ENCODE assay signal across 8 mouse cellular contexts in genomic region chr1:75559212-75559925, GRCm38 (mm10). TPM values are rescaled to one million over a fixed set of nuclear protein-coding genes. Genes with fewer than 3 reads are reported as not detected.
DNase-seq lines count a peak whose midpoint lies in the region; ATAC-seq lines count a peak whose summit lies in the region.

No protein-coding gene starts in this region.

- 0 out of 2 replicates have a peak overlapping the region, but pooled peaks have one; percentile 58 for H3K9ac ChIP-seq in hindbrain, embryonic 13.5 days

- peak overlapping the region; percentile 68 for H3K27ac ChIP-seq in hindbrain, embryonic 13.5 days

- DNase-seq in NIH3T3 (ENCODE audit: low read depth), result peak; percentile 99
- DNase-seq in cerebellum, postnatal 14 days, result peak; percentile 98
- peak; percentile 95 to 97 for DNase-seq in frontal cortex, postnatal 25 days (ENCODE audit: low spot score in 2 of 2)
- peak; percentile 96 for DNase-seq in layer of hippocampus, postnatal 14 days (ENCODE audit: low spot score in 2 of 2)
- DNase-seq in lung, postnatal 10 days, result peak; percentile 95
- DNase-seq in ovary, postnatal 36 days (ENCODE audit: low spot score), result peak; percentile 93
- DNase-seq in thymus, postnatal 14 days, result peak; percentile 83

- 9% methylated on average over 17 of the region's 17 CpGs for WGBS in hindbrain, embryonic 13.5 days

- H3K36me3 ChIP-seq in hindbrain, embryonic 13.5 days, result peaks cover 40% of the 10 kb centered on the region

- no peak overlapping the region for H3K4me3 ChIP-seq in hindbrain, embryonic 13.5 days

- ATAC-seq in hindbrain, embryonic 13.5 days (ENCODE audit: low FRiP score), result peak; percentile 90

- peaks cover 7% of the 10 kb centered on the region; the same call in 1 of the 2 replicates for H3K9me3 ChIP-seq in hindbrain, embryonic 13.5 days

- H3K27me3 ChIP-seq in hindbrain, embryonic 13.5 days, result no peaks in the 10 kb centered on the region

- peak overlapping the region; percentile 32; the same call in 1 of the 2 replicates for H3K4me2 ChIP-seq in hindbrain, embryonic 13.5 days

- H3K4me1 ChIP-seq in hindbrain, embryonic 13.5 days (replicated peaks), result peaks cover 27% of the 10 kb centered on the region

RNA-seq across cellular contexts. Expression of gene Slc4a3, which starts 13.3 kb away (rescaled TPM):
- 50.4 and 50.9 TPM in 2 replicates for polyA plus RNA-seq in hindbrain, embryonic 13.5 days (2015; fragmentation: Nextera tagmentation; extraction: Ambion mirVana)
- 100 to 1,000 TPM; 120 to 141 TPM for total RNA-seq in layer of hippocampus, postnatal 14 days (2021)

RNA-seq across cellular contexts. Expression of gene Stk11ip, which starts 38.0 kb away (rescaled TPM):
- polyA plus RNA-seq in hindbrain, embryonic 13.5 days (2015; fragmentation: Nextera tagmentation; extraction: Ambion mirVana), result 18.6 and 20.7 TPM in 2 replicates
- total RNA-seq in layer of hippocampus, postnatal 14 days (2021), result 10 to 100 TPM; 23.6 to 30.8 TPM

RNA-seq across cellular contexts. Expression of gene Inha, which starts 52.5 kb away (rescaled TPM):
- polyA plus RNA-seq in hindbrain, embryonic 13.5 days (2015; fragmentation: Nextera tagmentation; extraction: Ambion mirVana), result 11.5 and 11.7 TPM in 2 replicates
- 10 to 100 TPM; 20.3 to 22.6 TPM for total RNA-seq in layer of hippocampus, postnatal 14 days (2021)

RNA-seq across cellular contexts. Expression of gene Obsl1, which starts 53.1 kb away (rescaled TPM):
- polyA plus RNA-seq in hindbrain, embryonic 13.5 days (2015; fragmentation: Nextera tagmentation; extraction: Ambion mirVana), result 21.0 and 22.8 TPM in 2 replicates
- 10 to 100 TPM; 25.2 to 27.0 TPM for total RNA-seq in layer of hippocampus, postnatal 14 days (2021)
